Mouse (Mus musculus) C2C12 (cell line): Measurements from ENCODE around the gene Hdac7.

Source experiments
- CTCF ChIP-seq: IDR thresholded peaks from one replicate; pipeline ENCODE4 v1.5.1; 2011; ENCODE audit not compliant: control insufficient read depth, insufficient read depth, insufficient read length
- MAX ChIP-seq: IDR thresholded peaks from one replicate; pipeline ENCODE4 v1.6.1; 2011; ENCODE audit warnings: mild to moderate bottlenecking, control low read depth
- MYOD1 ChIP-seq: IDR thresholded peaks from one replicate; pipeline ENCODE4 v1.6.1; 2011; ENCODE audit warnings: low read depth; ENCODE audit not compliant: control insufficient read depth, insufficient read length
- USF1 ChIP-seq: IDR thresholded peaks from one replicate; pipeline ENCODE4 v1.6.1; 2011; ENCODE audit warnings: low read depth, mild to moderate bottlenecking, control low read depth, moderate library complexity

GRCm38 (mm10) chr15:97811307-97811706, 33.0 kb downstream of the Hdac7 start:
- TF ChIP-seq CTCF (no peak), MYOD1 (no peak), USF1 (no peak), MAX (no peak)
